Mouse (Mus musculus) heart, postnatal 25 days (tissue): ENCODE measurements at regions not wholly inside any gene's neighbourhood (a gene's known extent, or its start where the extent isn't known, plus 50 kb on each side); places are given as distances from the start of the nearest gene placed in this dataset.

Experiments used
- DNase-seq: peaks from one replicate; pipeline ENCODE4 v3.0.0; 2022; ENCODE audit warnings: low spot score
- intact Hi-C: fragments of 180-260 bp; cut with DNase I; formaldehyde crosslinking; loops from one replicate; pipeline ENCODE4 v1.15.1; 2025

DNA sequence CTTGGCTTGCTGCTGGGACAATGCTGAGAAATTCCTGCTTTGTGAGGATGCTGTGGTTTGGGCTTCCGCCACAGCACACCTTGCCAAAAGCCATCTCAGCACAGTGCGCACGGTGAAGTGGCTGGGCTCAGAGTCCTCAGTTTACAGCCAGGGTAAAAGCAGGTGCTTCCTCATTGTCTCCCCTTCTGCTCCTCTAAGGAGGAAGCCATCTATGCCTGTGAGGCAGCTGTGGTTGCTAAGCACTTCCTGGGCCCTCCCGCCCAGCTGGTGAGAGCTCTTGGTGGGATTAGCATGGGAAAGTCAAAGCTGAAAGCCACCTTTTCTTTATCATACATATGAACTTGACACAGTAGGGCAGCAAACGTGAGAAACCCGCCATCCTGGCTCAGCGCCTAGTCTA lies 120.2 kb downstream of the Mycn start:
- intact Hi-C loops = loop anchor here (10.0 kb wide), 1 partner anchor 317 kb away; no protein-coding TSS in a partner anchor
- DNase-seq = no peak

DNA sequence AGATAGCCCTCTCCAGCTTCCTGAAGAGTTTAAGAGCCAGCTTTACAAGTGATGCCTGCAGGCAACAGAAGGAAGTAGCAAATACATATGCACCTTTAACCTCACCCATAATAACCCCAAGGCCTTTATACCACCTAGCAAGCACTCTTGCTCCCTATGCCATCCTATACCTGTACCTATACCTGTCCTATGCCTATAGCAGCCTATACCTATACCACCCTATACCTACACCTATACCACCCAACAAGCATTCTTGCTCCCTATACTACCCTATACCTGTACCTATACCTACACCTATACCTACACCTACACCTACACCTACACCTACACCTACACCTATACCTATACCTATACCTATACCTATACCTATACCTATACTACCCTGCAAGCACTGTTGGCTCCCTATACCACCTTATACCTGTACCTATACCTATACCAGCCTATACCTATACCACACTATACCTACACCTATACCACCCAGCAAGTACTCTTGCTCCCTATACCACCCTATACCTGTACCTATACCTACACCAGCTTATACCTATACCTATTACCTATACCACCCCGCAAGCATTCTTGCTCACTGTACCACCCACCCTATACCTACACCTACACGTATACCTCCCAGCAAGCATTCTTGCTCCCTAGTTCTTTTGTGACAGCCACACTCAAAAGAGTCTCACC lies 120.9 kb downstream of the Mycn start:
- no peak for DNase-seq
- intact Hi-C loops = loop anchor here (10.0 kb wide), 1 partner anchor 316 kb away; no protein-coding TSS in a partner anchor

DNA sequence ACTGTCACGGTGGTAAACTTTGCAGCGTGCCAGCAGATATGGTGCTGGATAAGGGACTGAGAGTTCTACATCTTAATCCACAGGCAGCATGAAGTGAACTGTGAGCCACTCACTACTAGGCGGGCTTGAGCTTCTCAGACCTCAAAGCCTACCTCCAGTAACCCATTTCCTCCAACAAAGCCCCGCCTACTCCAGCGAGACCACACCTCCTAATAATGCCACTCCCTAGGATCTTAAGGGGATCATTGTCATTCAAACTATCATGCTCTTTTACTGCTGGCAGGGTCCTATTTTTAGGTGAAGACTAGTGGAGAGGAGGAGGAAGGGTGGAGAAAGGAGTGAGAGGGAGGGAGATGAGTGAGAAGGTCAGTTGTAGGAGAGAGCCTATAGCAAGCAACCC lies 122.0 kb downstream of the Mycn start:
- DNase-seq = no peak
- intact Hi-C loops = loop anchor here (10.0 kb wide), 1 partner anchor 315 kb away; no protein-coding TSS in a partner anchor

DNA sequence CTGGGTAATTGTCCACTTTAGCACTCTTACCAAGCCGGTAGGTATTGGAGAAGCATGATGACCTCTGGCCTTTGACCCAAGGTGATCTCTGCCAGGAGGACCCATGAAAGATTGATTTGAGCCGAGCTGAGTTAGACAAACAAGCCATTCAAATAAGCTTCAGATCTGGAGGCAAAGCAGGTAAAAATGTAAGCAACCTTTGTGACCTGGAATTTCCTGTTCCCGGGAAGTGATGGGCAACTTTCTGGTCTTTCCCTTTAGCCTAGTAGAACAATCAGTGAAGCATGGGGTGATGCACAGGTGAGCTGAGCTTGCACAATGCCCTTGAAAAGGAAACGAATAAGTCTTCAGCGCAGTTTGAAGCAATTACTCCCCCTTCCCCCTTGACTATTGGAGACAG lies 127.0 kb downstream of the Mycn start:
- DNase-seq = no peak
- intact Hi-C loops = no loop called here

DNA sequence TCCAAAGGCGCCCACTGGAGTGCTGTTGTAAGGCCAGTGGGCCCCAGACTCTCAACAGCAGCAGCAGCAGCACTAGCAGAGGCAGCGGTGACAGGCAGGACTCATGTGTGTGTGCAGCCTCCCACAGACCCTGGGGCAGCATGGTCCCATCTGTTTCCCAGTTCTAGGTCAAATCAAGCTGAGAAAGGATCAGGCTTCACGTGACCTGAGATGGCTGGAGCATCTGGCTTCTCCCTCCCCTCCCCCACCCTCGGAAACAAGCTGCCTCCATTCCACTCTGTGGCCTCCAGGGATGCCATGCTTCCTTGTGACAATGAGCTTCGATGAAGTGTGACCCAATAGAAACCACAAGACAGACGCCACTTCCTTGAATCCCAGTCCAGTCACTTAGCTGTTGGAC lies 128.8 kb downstream of the Mycn start:
- intact Hi-C loops = no loop called here

DNA sequence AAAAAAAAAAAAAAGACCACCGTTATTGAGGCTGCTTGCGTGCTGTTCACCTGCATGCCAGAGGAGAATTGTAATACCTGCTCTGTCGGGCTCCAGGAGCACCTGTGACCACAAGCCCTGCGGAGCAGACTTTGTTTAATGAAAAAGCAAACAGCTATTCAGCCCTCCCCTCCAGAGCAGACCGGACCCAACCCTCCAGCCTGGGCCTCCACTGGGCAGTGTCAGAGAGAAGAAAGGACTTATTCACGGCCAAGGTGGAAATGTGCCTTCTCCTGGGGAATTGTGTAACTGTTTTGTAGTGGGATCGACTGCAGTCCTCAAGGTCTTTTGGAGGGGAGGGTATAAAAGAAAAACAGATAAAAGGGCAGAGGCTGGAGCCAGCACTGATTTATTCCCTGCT lies 130.8 kb downstream of the Mycn start:
- intact Hi-C loops = no loop called here

More for the DNA sequence above, 128.8 kb downstream of the Mycn start:
- no peak for DNase-seq

DNA sequence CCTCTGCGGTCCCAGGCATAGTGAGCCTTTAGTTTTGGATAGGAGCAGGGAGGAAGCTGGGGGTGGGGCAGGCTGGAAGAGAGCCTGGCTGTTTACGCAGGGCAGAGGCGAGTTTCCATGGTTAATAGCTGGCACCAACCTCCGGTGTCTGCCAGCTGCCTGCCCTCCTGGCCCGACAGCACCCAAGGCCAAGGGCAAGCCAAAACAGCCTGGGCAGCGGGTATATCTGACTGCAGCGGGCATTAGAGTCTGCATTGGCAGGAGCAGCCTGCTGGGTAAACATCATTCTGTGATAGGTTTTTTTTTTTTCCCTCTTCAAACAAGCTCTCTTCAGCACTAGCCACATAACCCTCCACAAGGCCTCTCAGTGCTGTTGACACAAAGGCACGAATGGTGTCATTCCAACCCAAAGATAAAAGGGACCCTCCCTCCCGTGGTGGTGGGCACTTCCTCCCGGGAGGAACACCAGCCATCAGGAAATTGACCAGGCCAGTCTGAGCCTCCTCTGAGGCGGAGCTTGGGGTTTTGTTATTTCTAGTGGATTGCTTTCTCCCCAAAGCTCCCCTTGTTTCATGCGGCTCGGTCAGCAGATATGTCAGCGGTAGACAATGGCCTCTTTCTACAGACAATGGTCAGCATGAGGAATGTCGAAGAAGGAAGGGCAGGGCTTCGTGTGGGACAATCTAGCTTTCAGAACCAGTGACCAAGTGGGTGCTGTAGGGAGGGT lies 131.4 kb downstream of the Mycn start:
- peak; percentile 42 for DNase-seq
- intact Hi-C loops = no loop called here

More for the DNA sequence above, 130.8 kb downstream of the Mycn start:
- no peak for DNase-seq

DNA sequence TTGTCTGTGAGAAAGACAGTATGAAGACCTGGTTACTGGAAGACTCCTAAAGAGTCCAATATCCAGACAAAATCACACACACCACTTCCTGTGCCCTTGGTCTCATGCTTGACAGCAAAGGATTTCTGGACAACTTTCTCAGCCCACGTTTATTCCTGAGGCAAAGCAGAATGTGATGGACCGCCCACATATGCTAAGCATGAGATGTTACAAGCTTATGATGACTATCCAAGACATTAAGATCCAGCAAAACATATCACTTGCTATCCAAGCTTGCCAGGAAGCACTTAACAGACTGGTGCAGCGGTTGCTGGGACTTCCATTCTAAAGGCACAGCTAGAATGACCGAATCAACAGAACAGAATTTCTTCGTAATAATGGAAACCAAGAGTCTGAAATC lies 133.6 kb downstream of the Mycn start:
- intact Hi-C loops = loop anchor here (5.0 kb wide), 2 partner anchors 34 to 94 kb away; no protein-coding TSS in a partner anchor
- DNase-seq = no peak

DNA sequence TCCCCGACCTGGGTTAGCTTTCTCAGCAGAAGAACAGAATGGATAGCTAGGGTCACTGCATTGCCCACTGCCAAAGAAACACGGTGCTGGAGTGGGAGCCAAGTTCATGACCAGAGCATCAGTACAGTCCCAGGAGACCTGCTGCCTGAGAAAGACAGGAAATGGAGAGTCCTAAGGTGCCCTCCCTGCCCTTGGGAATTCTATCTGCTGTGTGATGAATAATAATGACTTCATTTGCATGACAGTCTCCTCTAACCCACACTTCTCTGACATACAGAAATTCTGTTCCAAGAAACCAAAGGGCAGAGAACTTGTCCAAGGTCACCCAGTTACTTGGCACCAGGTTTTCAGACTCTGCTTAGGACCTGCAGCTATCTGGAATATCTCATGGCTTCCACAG lies 138.1 kb downstream of the Mycn start:
- intact Hi-C loops = no loop called here
- DNase-seq = no peak

DNA sequence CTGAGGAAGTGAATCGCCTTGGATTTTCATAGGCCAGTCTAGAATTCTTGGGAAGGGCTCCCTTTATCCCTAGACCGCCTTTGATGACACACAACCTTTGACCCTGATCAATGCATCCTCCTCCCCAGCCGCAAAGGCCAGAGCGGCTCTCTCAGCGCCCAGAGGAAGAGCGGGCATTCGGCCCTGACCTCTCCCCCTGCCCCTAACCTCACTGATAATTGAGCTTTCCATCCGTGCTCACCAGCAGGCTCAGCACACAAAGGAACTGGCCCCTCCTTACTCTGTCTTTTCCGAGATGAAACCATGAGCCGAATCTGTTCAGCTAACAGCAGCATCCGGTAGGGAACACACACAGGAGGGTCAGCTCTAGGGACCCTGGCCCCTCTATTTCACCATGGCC lies 139.3 kb downstream of the Mycn start:
- intact Hi-C loops = no loop called here

DNA sequence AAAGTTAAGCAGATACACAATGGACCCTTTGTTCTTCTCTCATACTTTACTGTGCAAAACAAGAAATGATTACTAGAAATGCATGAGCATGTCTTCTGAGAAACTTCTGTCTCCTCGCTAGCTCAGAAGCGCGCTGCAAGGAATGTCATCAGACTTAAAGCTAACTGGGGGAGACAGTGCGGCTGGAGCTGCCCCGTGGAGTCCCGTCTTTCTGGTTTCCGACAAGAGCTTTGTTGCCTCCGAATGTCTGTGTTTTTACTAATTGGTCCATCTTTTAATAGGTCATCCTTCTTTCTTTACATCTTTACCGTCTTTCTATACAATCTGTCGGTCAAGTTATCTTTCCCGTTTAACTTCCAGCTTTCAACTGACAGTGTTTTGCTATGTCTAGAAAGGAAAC lies 140.0 kb downstream of the Mycn start:
- intact Hi-C loops = no loop called here
- no peak for DNase-seq

More for the DNA sequence above, 139.3 kb downstream of the Mycn start:
- no peak for DNase-seq

DNA sequence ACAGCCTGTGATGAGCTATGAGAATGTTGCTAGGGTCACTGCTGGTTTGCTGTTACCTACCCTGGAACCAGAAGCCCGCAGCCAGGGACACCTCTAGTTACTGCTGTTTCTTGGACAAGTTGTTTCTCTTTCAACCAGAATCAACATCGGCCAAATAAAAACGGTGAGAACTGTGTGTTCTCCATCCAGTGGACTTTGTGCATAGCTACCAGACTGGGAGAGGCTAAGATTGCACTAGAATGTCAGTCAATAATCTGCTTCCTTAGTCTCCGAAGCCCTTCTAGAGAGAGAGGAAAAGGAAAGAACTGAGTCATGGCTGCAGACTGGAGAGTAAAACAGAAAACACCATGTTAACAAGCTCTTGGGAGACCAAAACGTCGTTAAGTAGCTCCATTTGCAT lies 141.6 kb downstream of the Mycn start:
- intact Hi-C loops = no loop called here
- no peak for DNase-seq

DNA sequence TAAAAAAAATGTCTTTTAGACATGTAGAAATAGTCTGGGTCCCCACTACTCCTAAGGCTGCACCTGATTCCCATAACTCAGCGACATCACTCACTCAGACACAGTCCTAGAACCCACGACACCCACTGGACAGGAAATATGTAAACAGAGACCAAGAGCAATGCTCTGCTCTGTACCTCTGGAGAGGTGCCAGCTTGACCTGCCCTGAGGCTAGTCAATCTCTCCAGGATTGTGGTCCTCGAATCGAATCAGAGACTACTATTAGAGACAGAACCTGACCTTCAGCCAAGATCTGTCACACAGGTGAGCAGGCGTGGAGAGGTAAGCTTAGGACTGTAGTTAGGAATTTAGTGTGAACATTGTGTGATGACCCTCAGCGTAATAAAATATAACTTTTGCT lies 152.7 kb downstream of the Mycn start:
- no peak for DNase-seq
- intact Hi-C loops = no loop called here

DNA sequence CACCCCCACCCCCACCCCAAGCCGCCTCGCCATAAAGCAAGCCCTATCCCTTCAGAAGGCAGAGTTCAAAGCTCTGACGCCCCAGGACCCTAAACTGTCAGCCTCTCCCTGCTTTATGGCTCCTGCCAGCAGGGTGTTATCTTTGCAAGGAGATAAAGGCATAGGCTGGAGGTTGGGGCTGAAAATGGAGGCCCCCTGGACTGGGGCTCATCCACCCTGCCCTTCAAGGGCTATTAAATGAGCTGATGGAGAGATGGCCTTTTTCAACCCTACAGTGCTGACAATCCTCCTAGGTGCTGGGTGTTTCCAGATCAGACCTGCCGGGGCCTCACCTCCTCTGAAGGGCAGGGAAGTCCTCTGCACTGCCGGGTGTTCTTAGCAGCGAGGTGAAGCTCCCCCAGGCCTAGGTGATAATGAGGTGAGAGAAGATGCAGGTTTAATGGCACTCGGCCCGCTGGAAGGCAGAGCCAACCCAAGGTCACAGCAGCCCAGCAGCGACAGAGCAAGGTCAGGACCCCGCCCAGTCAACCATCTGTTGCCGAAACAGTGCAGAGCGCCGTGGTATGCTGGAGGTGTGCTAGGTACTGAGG lies 153.4 kb downstream of the Mycn start:
- DNase-seq = no peak
- intact Hi-C loops = no loop called here

DNA sequence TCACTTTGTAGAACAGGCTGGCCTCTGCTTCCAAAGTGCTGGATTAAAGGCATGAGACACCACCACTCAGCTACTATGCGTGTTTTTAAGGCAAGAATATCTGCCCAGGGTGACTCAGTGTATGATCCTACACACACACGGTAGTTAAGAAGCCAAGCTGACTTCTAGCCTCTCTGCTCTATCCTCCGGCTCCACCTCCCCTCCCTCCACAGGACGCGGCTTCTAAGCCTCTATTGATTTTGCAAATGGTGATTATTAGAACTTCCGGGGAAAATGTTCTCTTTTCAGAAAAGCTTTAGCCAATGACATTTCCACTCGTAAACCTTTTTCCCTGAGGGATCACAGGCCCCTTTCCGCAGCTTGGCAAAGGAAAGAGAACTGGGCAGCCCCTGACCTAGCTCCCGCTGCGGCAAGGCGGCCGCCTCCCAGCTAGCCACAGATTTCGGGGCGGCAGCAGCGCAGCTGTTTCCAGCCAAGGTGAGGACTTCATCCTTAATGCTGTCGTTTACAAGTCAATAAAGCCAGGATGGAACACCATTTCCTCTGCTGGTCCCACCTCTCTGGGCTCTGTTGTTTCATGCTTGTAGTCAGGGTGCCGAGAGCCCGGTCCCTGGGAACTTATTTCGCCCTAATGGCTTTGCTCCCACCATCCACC lies 154.0 kb downstream of the Mycn start:
- no peak for DNase-seq
- intact Hi-C loops = no loop called here

DNA sequence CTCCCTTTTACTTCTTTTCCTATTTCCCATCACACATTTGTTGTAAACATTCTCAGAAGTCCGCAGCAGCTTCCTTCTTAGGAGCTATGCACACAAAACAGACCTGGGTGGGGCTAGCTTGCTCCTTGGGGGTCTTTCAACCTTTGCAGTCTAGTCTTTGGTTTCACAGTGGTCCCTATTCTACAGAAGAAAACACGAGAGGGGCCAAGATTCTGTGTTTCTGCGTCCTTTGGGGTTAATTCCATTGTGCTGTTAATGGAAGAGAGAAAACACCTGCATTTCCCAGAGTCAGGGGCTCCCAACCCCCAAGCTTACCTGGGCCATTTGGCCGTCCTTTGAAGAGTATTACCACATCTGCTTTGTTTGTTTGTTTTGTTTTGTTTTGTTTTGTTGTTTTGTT lies 154.6 kb downstream of the Mycn start:
- DNase-seq = no peak
- intact Hi-C loops = no loop called here

DNA sequence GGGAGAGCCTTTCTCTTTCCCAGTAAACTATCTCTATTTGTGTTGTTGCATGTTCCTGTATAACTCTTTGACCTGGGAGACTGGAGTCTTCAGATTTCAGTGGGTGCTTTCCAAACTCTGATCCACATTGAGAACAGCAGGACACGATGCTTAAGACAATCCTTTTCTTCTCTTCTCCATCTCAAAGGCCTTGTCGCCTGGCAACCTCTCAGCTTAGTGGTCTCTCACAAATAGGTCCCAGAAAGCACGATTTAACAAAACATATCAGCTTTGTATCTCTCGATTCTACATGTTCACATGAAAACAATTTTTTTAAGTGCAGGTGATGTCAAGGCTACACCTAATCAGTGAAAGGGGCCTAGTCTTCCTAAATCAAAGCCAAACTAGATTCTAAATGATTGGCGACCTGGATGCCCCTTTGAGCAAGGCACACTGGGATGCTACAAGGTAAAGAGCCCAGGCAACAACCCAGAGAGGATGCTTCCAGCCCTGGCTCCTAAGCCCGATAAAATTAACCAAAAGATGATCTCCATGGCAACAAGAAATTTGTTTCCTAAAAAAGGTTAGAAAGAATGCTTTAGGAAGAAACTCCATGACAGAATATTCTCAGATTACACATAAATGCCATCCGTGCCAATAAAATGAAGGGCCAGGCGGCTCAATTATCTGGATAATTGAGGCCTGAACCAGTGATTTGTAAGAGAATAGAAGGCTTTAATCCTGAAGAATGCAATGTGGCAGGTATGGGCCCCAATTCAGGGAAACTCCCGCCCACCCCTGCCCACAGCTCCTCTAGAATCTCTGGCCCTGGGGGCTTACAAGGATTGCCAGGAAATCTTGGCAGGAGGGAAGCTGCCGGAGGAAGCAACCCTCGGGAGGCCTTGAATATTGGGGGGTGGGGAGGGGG lies 157.8 kb downstream of the Mycn start:
- DNase-seq = no peak
- intact Hi-C loops = loop anchor here (2.0 to 5.0 kb wide), 2 partner anchors 157 to 433 kb away; partner anchors contain the start of gene Mycn

DNA sequence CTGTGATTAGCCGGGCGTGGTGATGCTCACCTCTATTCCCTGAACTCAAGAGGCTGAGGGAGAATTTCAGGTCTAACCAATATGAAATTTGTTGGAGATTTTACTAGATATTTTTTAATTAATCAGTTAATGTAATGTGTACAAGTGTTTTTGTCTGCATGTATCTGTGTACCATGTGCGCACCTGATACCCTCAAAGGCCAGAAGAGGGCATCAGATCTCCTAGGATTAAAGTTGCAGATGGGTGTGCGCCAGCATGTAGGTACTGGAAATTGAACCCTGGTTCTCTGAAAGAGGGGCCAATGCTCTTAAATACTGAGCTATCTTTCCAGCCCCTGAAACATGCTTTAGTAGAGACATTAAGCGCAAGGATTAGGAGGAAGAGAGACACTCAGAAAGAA lies 160.2 kb downstream of the Mycn start:
- intact Hi-C loops = loop anchor here (5.0 kb wide), 1 partner anchor 436 kb away; no protein-coding TSS in a partner anchor
- DNase-seq = no peak

DNA sequence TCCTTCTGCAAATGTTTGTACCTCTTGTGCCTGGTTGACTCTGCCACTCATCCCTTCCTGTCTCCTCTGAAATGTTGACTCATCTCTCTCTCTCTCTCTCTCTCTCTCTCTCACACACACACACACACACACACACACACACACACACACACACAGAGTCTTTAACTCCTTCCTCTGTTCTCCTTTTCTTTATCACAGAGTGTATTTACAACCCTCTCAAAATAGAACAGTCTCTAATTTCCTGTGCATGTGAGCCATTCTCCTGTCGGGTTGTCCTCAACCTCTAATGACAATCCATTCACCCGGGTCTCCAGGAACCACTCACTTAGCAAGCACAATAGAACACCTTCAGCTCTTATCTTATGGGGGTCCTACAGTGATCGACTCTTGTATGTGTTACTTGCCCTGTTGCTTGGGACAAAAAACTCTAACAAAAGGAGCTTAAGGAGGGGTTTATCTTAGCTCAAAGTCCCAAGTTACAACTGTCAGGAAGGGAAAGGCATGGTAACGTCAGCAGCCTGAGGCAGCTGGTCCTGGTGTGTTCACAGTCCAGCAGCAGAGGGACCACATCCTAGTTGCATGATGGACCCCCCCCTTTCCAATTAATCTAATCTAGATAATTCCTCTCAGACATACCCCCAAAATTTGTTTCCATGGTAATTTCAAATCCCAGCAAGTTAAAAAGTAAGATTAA lies 163.0 kb downstream of the Mycn start:
- intact Hi-C loops = no loop called here
- DNase-seq = no peak
